In the genomic region with DNA sequence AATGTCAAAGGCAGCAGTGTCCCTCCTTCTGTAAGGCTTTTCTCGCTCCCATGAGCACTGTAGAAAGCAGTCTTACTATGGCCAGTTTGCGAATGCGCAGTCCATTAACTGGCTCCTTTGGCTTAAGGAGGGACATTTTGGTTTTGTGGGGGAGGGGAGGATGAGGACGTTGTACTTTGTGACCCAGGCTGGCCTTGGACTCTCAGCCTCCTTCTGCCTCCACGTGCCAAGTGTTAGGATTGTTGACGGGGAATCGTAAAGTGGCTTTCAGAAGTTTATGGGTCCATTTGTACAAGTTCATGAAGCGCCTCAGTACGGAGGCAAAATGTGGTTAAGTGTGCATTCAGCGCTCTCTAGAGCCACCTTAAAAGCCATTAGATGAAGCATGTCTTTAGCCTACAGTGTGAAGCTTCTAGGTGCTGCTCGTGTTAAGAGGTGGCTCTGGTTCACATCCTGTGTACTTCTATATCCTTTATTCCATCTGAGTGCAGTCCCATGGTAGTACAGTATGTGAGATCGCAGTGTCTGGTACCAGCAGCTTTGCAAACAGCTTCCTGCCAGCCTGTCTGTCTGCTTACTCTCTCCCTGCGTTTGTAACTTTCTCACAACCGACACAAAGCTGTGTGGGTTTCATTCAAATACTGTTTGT, we compare ENCODE assay signal across 17 mouse cellular contexts.
"Had no signal": no experiment of that assay in that cellular context is flagged by ENCODE, and none has a peak within 500 bp of the region (broad histone marks: within the 10 kb centered on the region; RNA-seq: fewer than 3 reads in every experiment).

No protein-coding gene starts in this region.

- ATAC-seq: lung, postnatal 0 days; midbrain, embryonic 13.5 days had no signal

- H3K4me2 ChIP-seq: limb, embryonic 12.5 days; liver, embryonic 11.5 days; liver, embryonic 15.5 days; midbrain, embryonic 13.5 days; neural tube, embryonic 12.5 days; stomach, embryonic 15.5 days had no signal

- H3K27ac ChIP-seq: kidney, postnatal 0 days; limb, embryonic 12.5 days; liver, embryonic 15.5 days; midbrain, embryonic 13.5 days; neural tube, embryonic 12.5 days; stomach, embryonic 15.5 days had no signal

- H3K27me3 ChIP-seq: limb, embryonic 12.5 days; liver, embryonic 15.5 days; midbrain, embryonic 13.5 days; neural tube, embryonic 12.5 days; stomach, embryonic 15.5 days had no signal

- H3K4me3 ChIP-seq: limb, embryonic 12.5 days; liver, embryonic 15.5 days; midbrain, embryonic 13.5 days; myocyte; neural tube, embryonic 12.5 days; stomach, embryonic 15.5 days had no signal

- DNase-seq: layer of hippocampus, adult 9-11 months; layer of hippocampus, postnatal 36 days; lung, adult 2 months; lung, postnatal 36 days; right cerebral cortex, postnatal 4 days; spleen, adult 18-20 months; thymus, adult 2 months; thymus, postnatal 25 days had no signal

- H3K4me1 ChIP-seq: liver, embryonic 15.5 days; midbrain, embryonic 13.5 days; neural tube, embryonic 12.5 days; stomach, embryonic 15.5 days had no signal

- H3K9ac ChIP-seq: limb, embryonic 12.5 days; liver, embryonic 15.5 days; midbrain, embryonic 13.5 days; neural tube, embryonic 12.5 days; stomach, embryonic 15.5 days had no signal

- H3K9me3 ChIP-seq: limb, embryonic 12.5 days; liver, embryonic 15.5 days; midbrain, embryonic 13.5 days; neural tube, embryonic 12.5 days; stomach, embryonic 15.5 days had no signal
